Mouse (Mus musculus) ovary, postnatal 10 days (tissue): ENCODE measurements around the gene Slc22a5.

Experiments used
- DNase-seq: peaks from one replicate; pipeline ENCODE4 v3.0.0; 2022; ENCODE audit warnings: low spot score

Gene Slc22a5

DNA sequence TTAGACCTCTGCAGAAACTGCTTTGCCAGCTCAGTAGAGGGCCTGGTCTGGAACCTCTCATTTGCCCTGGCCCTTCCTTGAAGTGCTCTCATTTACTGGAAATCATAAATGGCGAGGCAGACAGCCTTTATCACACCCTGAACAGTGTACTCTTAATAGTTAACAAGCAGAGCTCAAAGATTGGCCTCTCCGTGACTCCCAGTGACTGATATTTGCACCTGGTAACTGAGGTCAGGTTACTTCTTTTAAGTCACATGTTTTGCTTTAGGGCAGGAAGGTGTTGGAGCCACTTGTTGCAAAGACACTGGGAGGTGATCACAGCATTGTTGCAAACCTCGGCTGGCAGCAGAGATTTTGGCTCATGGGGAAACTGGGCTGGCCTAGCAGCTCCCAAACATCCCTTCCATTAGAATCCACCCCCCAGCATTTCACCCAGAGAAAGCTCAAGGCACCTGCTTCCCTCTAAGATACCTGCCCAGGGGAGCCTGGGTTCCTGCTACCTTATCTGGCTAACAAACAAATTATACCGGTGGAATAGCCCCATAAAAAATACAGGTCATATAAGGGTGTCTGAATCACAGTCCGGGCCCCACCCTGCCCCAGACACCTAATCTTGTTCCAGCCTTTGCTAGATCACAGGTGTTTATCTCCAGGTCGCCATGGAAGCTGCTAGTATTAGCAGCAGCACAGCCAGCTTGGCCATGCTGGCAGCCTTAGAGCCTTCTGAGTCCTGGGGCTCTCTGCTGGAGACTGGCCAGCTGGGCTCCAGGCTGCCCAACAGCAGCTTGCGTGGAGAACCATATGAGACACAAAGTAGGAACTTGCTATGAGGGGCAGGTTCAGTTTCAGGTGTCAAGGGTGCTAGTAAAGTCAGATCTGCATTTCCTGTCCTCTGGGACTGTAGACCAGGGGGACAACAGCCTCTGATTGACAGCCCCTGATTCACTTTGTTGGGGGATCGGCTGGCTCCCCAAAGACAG lies 51.5 kb downstream of the Slc22a5 start:
- DNase-seq = no peak

DNA sequence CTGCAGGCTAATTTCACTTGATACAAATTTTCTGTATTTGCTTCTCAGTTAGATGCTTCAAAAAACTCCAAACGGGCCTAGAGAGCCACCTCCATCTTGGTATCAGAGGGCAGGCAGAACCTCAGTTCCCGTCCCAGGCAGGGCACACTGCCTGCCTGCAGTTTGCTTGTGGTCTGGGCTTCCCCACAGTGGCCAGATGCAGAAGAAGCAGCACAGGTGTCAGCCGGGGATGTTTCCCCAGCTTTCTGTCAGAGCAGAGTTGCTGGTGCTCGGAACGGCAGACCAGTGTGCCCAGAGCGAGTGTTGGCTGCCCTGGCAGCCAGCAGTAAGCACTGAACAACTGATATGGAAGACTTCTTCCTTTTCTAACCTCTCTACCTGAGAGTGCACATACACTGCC lies 52.3 kb downstream of the Slc22a5 start:
- DNase-seq = no peak

DNA sequence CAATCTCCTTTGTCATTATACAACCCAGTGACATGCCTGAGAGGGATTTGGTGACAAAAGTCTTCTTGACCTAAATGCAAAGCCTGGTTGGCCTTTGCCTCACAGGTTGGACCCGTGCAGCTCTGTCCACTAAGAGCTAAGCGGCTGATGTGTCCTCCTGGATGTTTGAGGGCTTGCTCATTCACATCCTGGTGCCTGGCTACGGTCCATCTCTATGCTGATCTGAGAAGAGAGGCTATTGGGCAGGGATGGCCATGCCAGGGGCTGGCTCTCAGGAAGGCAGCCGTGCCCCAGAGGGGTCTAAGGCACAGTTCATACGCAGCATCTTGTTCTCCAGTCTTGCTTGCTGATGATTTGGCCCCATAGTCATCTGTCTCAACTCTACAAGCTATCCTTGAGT lies 53.7 kb downstream of the Slc22a5 start:
- DNase-seq = no peak

DNA sequence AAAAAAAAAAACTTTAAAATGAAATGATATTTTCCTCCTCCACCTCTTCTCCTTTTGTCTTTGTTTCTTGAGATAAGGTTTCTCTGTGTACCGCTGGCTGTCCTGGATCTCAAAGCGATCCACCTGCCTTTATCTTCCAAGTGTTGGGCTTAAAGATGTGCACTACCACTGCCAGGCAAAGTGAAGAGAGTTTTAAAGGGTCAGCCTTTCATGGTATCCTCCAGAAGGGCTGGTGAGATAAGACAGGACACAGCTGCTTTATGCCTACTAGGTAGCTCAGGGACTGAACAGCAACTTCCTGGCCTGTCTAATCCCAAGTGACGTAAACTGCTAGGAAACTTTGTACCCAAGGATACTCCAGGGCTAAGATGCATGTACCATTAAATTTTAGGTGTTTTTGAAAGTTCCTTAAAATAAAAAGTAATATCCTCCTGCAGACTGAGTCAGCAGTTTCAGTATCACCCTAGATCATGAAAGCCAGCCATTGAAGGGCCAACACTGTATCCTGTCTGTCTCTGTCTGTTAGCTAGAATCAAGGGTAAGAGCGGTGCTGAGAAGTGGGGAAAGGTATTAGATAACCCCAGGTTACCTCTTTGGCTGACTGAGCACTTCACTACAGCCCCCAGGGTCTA lies 56.0 kb downstream of the Slc22a5 start:
- no peak for DNase-seq

DNA sequence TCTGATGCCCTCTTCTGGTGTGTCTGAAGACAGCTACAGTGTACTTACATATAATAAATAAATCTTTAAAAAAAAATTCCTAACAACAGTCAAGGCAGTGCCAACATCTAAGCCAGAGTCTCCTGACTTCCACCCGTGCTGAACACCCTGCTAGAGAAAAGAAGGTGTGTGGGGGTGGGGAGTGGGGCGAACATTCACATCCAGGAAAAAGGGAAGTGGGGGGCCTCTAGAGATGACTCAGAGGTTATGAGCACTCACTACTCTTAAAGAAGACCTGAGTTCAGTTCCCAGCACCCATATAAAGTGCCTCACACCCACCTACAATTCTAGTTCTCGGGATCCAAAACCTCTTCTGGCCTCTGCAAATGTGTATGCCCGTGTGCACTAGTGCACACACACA lies 66.1 kb downstream of the Slc22a5 start:
- DNase-seq = no peak

DNA sequence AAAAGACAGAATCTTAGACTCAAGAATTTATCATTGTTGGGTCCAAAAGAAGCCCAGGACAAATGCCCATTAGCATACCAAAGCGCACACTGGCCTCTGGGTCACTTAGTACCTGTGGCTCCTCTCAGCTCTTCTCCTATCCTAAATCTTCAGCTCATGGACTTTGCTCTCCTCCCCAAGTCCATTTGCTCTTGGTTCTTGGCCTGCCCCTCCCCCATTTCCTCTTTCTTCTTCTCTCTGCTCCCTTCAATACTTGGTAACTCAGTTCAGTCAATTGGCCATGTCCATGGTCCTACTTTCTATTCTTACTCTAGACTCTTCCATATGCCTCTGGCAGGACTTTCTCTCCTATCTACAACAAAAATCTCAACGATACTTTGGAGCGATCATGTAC lies 69.5 kb downstream of the Slc22a5 start:
- no peak for DNase-seq

DNA sequence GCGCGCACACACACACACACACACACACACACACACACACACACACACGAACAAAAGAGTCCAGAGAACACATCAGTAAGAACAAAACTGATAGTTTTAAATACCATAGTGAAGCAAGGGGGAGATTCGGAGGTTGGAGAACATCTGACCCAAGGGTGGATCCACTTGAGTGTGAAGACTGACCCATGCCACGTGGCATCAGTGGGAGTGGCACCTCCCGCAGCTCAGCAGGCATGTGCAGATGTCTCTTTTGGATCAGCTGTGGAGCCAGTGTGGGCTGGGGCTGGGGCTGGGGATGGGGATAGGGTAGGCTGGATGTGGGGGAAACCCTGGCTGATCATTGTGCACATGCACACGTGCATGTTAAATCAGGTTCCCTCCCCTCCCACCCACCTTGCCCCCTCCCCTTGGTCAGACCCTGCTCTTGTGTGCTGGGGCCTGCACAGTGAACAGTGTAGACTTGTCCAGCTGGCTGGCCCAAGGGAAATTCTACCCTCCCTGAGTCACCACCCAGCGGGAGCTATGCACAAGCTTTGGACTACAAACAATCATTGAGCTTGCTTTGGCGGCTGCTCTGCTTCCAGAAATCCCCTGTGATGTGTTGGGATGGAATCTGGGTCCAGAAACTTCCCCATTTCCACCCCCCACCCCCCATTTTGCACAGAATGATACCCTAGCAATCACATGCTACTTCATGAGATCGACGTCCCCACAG lies 70.1 kb downstream of the Slc22a5 start:
- DNase-seq = no peak

DNA sequence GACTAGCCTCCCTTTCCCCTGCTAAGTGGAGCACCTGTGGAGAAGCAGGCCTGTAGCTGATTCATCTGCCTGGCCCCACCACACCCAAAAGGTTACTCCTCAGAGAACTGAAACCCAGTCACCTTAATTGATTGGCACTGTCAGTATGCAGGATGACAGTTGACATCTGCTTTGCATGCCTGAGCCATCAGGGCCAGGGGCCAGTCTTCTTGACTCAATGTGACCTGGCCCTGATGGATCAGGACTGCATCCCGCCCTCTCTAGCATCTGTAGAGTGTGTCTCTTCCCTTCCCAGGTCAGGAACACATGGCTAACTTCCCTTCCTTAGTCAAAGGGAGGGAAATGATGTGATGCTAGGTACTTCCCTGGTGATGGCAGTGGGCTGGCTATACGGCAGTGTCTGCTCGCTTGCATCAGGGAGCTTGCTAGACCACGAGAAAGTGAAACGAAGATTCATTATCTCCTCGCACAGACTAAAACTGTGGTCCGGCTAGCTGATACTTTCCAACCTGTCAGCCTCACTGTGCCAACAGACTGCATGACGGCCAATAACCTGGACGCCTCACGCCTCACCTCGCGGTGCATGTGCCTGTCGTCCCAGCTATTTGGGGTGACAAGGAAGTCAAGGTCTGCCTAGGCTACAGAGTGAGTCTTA lies 70.8 kb downstream of the Slc22a5 start:
- DNase-seq = no peak

DNA sequence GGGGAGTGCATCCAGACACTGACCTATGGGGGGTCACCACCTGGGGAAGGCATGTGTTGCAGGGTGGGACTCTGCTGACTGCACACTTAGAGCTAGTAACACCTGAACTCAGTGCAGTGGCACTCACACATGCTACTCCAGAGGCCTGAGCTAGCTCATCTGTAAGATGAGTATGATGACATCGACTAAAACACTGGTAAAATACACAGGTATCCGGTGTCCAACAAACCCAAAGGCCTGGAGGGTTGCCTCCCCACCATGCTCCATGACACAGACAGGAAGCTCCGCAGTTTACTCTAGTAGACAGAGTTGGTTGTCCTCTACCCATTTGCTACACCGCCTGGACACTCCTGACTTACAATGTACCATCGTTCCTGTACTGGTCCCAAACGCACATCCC lies 71.9 kb downstream of the Slc22a5 start:
- no peak for DNase-seq

DNA sequence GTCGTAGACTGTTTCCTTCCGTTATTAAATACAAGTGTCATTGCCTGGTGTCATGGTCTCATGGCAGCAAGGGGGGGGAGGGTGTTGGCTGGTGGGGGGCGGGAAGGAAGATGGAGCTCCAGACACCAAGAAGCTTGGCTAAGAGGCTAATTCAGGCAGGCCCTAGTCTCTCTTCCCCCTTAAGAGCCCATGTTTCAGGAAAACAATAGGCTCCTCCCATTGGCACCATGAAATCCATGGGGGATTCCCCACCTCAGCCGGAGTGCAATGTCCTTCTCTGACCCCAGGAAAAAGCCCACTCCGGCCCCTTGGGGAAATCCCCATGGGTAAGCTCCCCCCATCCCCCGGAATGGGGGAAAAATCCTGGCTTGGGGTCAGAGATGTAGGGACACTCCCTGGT lies 72.7 kb downstream of the Slc22a5 start:
- no peak for DNase-seq

DNA sequence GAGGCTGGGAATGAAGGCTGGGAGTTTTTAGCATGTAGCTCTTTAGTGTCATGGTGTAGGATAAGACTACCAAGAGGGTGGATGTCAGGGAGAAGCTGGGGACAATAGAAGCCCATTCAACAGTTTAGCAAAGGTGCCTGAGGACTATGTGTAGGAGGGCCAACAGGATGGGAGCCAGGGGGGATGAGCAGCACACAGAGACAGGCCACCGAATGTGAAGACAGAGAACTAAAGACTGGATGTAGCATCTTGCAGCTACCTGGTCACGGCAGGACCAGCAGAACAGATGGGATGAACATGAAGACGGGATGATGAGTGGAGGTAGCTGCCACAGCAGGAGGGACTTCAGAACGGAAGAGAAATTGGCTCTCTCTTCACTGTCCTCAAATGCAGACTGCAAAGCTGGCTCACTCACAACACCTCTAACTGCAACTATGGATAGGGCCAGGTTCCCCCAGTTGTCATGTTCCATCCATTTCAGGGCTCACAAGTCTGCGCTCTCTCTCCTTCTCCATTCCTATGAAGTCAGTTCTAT lies 74.6 kb downstream of the Slc22a5 start:
- no peak for DNase-seq

DNA sequence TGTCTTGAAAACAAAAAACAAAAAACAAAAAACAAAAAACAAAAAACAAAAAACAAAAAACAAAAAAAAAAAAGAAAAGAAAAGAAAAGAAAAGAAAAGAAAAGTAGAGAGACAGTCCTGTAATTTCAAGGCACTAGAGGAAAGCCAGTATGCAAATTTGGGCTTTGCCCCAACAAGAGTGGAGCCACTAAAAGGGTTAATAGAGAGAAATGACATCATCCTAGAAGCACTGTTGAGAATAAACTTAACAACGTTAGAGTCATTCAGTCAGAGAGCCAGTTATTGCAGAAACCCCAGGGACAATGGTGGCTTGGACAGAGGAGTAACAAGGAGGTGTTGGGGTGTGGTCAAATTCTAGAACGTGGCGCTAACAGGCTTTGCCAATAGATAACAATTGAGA lies 76.7 kb downstream of the Slc22a5 start:
- no peak for DNase-seq
